Mouse (Mus musculus) 416B (cell line): ENCODE results near the gene Stard3nl.

Experiments
- DNase-seq: peaks from one replicate; pipeline ENCODE4 v3.0.0; 2011; ENCODE audit warnings: low read depth

Gene Stard3nl

DNA sequence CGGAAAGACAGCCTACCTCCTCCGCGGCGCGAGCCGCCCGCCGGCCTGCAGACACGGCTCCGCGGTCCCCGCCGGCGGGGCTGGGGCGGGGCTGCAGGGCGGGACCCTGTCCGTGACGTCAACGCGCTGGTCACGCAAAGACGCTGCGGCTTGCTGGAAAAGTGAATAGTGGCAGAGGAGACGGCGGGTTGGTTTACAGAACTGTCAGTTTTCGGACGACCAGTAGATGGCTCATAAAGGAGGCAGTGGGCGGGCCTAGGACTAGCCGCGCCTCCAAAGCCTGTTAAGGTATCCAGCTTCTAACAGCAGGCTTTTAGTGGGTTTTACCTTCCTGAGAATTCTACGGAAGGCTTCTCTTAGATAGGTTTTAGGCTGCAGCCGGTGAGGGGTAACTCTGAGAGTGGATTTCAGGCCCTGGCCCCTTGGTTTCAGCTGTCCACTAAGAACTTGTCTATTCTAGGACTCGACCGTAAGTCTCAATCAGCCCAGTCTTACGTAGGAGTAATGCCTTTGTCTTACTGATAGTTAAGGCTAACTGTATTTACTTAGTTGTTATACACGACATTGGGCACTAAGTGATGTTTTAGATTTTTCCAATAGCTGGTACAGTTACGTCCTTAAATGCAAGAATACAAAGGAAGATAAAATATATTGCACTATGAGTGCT is at the start of gene Stard3nl:
Gene Stard3nl (minus strand): TSS at position 108 of the 667 bp plus-strand sequence.
- DNase-seq: peak; percentile 99

DNA sequence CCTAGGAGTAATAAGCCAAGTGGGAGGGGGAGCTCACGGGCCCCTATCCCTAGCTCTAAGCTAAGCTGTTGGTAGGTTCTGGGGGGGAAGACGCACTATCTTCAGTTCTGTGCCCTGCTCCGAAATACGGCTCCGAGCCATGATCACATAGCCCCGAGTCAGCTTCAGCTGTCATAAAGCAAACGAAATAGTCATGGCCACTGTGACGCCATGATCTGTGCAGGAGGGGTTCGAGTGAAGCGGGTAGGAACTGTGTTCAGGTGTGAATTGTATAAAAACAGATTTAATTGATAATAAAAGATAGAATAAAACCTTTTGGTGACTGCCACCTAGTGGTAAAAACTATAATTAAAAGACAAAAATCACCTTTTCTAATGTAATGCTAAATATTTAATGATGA is 42.4 kb upstream of the Stard3nl start:
- peak; percentile 29 for DNase-seq

DNA sequence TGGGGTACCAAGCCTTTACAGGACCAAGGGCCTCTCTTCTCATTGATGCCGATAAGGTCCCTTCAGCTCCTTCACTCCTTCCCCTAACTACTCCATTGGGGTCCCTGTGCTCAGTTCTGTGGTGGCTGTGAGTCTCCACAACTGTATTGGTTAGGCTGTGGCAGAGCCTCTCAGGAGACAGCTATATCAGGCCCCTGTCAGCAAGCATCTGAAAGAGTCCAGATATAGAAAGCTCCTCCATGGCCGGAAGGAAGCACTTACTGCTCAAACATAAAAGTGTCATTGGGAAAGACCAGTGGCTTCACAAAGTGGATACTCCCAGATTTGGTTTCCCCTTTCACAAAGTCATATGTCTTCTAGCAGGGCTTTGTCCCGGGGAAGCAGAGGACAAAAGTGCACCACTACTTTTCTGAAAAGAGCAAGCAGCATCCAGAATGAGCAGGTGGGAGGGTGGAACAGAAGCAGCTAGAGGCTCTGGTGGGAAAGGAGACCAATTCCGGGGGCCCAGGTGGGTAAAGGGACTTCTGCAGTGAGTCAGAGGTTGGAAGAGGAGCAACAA is 34.3 kb upstream of the Stard3nl start:
- DNase-seq: no peak

- DNase-seq: no peak
Observed at GRCm38 (mm10) chr13:19428076-19428475, 32.5 kb upstream of the Stard3nl start.

- no peak for DNase-seq
Observed at GRCm38 (mm10) chr13:19424563-19424962, 29.0 kb upstream of the Stard3nl start.

DNA sequence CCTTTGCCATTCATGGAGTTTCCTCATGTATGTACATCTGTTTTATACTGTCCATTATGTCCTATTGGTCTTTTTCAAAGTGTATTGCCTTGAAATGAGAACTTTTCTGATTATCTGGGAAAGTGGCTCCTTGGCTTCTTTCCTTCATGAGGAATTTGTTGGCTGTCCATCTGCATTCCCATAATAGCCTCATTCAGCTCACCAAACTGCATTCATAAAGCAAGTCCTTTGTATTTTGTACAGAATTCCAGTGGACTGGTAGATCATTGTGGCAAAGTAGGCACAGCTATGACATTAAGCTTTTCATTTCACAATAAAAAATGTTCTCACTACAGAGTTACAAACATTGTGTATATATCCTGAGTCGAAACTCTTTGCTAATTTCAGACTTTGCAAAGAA is 26.9 kb upstream of the Stard3nl start:
- DNase-seq: no peak

GRCm38 (mm10) chr13:19417885-19418521 is 22.4 kb upstream of the Stard3nl start:
- DNase-seq: peak; percentile 26

DNA sequence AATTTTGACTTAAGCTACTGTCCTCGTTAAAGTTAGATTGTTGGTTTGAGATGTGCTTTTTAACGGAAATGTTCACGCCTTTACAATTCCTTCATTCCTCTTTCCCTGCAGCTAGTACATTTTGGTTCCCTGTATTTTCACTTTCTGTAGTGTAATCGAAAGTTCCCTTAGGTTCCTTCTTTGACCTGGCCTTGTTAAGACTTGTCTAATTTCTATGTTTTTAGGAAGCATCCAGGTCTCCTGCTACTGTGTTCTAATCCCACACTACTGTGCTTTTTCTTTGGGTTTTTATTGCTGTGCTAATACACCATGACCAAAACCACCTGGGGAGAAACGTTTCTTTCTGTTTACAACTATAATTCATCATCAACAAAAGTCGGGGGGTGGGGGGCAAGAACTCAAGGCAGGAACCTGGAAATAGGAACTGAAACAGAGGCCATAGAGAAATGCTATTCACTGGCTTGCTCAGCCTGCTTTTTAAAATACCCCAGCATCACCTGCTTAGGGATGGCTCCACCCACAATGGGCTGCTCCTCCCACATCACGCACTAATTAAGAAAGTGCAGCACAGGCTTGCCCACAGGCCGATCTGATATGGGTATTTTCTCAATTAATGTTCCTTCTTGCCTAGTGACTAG is 20.4 kb upstream of the Stard3nl start:
- DNase-seq: no peak

- no peak for DNase-seq
Observed at GRCm38 (mm10) chr13:19415337-19415736, 19.7 kb upstream of the Stard3nl start.

DNA sequence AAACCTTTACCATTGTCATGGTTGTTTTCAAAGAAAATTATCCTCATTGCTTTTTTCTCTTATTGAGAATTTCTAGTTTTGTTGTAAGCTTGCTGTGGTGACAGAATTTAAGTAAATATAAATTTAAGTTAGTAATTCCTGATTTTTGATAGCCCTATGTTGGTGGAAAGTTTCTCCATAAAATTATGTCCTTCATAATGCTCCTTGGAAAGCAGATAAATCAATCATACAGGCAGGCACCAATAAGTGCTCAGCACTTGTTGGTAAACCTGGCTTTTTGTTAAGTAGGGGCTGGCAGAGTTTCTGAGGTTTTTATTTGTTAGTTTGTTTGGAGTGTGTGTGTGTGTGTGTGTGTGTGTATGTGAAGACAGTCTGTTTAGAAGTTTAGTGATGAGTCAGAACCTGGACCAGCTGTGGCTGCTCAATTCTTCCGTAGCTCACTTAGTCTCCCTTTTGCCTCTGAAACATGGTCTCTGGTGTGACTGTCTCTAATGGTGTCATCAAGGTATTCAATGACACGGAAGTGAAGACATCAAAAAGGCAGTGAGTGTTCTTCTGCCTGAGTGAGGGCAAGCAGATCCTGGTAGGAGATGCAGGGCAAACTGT is 16.8 kb upstream of the Stard3nl start:
- DNase-seq: peak; percentile 53

- peak; percentile 86 for DNase-seq
Observed at GRCm38 (mm10) chr13:19411886-19412285, 16.3 kb upstream of the Stard3nl start.

DNA sequence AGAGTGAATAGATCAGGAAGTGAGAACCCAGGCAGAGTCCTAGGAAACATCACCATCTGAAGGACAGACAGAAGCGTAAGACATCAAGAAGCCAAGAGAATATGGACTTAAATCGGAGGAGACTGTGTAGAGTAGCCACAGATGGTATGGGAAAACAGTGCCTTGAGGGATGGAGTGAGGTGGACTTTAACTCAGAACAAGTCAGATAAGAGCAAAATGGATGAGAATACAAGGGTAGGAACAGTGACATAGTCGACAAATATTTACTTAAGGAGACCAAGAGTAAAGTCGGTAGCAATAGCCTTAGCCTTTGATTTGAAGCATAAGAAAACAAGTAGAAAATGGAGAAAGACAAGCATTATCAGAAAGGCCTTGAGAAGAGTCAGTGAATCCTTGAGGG is 15.1 kb upstream of the Stard3nl start:
- DNase-seq: no peak

DNA sequence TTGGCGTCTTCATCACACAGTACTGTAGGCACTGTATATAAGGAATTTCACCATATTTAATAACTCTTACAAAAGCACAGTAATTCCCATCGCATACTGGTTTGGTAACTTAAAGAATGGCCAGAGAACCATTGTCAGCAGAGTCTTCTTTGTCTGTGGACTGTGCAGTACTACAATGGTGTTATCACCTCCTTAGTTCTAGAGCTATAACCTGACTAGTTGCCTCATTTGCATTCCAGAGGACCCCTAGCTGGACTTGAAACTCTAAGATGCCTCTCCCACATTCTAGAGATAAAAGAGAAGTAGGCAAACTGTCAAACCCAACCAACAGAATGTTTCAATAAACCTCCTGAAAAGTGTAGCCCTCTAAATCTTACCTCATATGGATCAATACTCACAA is 12.4 kb upstream of the Stard3nl start:
- no peak for DNase-seq

DNA sequence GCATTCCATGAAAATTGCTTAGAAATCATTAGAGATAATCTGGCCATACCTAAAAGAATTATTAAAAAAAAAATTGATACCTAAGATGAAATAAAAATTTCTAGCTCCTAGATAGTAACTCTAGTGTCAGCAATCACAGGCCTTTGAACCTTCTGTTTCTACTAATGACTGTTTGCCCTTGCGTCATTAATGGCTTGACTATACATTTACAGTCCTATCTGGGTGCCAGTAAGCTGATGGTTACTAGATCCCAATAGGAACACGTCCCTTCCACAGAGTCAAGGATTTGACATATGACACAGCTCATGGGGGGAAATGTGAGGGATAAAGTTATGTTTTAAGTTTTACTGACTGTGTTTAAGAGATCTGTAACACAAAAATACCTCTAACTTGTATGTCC is 9.0 kb upstream of the Stard3nl start:
- DNase-seq: no peak

- peak; percentile 69 for DNase-seq
Observed at GRCm38 (mm10) chr13:19394798-19395687, 552 bp downstream of the Stard3nl start.

- peak; percentile 49 for DNase-seq
Observed at GRCm38 (mm10) chr13:19394171-19394570, 1.4 kb downstream of the Stard3nl start.

- no peak for DNase-seq
Observed at GRCm38 (mm10) chr13:19393731-19394130, 1.9 kb downstream of the Stard3nl start.

- no peak for DNase-seq
Observed at GRCm38 (mm10) chr13:19391608-19392007, 4.0 kb downstream of the Stard3nl start.

GRCm38 (mm10) chr13:19390296-19390695 is 5.3 kb downstream of the Stard3nl start:
- DNase-seq: no peak

DNA sequence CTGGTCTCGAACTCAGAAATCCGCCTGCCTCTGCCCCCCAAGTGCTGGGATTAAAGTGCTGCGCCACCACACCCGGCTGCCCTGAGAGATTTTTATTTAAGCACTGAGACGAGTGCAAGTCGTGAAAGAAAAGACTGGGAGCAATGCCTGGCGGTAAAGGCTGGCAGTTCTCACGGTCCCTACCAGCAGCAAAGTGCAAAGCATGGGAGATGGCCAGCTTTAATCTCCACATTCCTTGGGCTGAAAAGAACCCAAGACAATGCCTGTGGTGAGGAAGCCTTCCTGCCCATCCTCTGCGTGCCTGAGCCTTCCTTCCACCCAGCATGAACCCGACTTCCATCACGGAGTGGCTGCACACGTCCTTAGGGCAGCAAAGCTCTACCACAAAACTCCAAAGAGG is 5.7 kb downstream of the Stard3nl start:
- no peak for DNase-seq

- no peak for DNase-seq
Observed at GRCm38 (mm10) chr13:19389434-19389833, 6.2 kb downstream of the Stard3nl start.

GRCm38 (mm10) chr13:19385226-19385625 is 10.4 kb downstream of the Stard3nl start:
- DNase-seq: no peak
